Mouse (Mus musculus): ENCODE data around the gene Wscd2. TPM values are rescaled to one million over a fixed set of nuclear protein-coding genes. Genes with fewer than 3 reads are reported as not detected.
A peak's percentile ranks its signal among the peaks of the same experiment; 100 is the strongest.

Wscd2 gene
- polyA plus RNA-seq (2015; fragmentation: Nextera tagmentation; extraction: Ambion mirVana) = 2.8 and 4.5 TPM in 2 replicates

- ATAC-seq (replicated peaks; ENCODE audit: low FRiP score) = no peak
- Histone ChIP-seq H3K36me3 (no peaks in the 10 kb centered on the region), H3K9ac (peak within 1 kb of the TSS; percentile 37), H3K9me3 (replicated peaks) (no peaks in the 10 kb centered on the region), H3K4me2 (peak within 1 kb of the TSS; percentile 78), H3K27ac (no peak within 1 kb of the TSS), H3K27me3 (peaks cover 54% of the 10 kb centered on the region), H3K4me1 (peaks cover 23% of the 10 kb centered on the region), H3K4me3 (replicated peaks) (peak within 1 kb of the TSS; percentile 47)
- 60% methylated on average over 6 of the region's 6 CpGs for WGBS
Measured at GRCm38 (mm10) chr5:113490033-113490432, at the start of gene Wscd2. TSS of gene Wscd2 (plus strand) at chr5:113490333.

GRCm38 (mm10) chr5:113442180-113442579, 48.0 kb upstream of the Wscd2 start:
- H3K9ac ChIP-seq = no peak overlapping the region
- H3K36me3 ChIP-seq = no peaks in the 10 kb centered on the region
- H3K4me3 ChIP-seq (replicated peaks) = no peak overlapping the region
- H3K4me2 ChIP-seq = no peak overlapping the region
- 33% methylated on average over 3 of the region's 3 CpGs for WGBS
- H3K4me1 ChIP-seq = 0 out of 2 replicates have a peak, but pooled peaks cover 6% of the 10 kb centered on the region
- no peak for ATAC-seq (replicated peaks; ENCODE audit: low FRiP score)
- H3K9me3 ChIP-seq (replicated peaks) = no peaks in the 10 kb centered on the region
- no peak overlapping the region for H3K27ac ChIP-seq
- H3K27me3 ChIP-seq = no peaks in the 10 kb centered on the region

- Histone ChIP-seq H3K27me3 (no peaks in the 10 kb centered on the region), H3K4me3 (replicated peaks) (no peak overlapping the region), H3K4me2 (no peak overlapping the region), H3K9me3 (replicated peaks) (no peaks in the 10 kb centered on the region), H3K36me3 (no peaks in the 10 kb centered on the region), H3K4me1 (peaks cover 29% of the 10 kb centered on the region), H3K27ac (0 out of 2 replicates have a peak overlapping the region, but pooled peaks have one; percentile 3), H3K9ac (no peak overlapping the region)
- 17% methylated on average over 9 of the region's 9 CpGs for WGBS
- ATAC-seq (replicated peaks; ENCODE audit: low FRiP score) = peak; percentile 58; the same call in 1 of the 2 replicates
Measured at GRCm38 (mm10) chr5:113448023-113448734, 42.0 kb upstream of the Wscd2 start.

GRCm38 (mm10) chr5:113449336-113449735, 40.8 kb upstream of the Wscd2 start:
- Histone ChIP-seq H3K4me2 (no peak overlapping the region), H3K36me3 (no peaks in the 10 kb centered on the region), H3K4me3 (replicated peaks) (no peak overlapping the region), H3K4me1 (peaks cover 39% of the 10 kb centered on the region), H3K27me3 (no peaks in the 10 kb centered on the region), H3K9me3 (replicated peaks) (no peaks in the 10 kb centered on the region), H3K27ac (no peak overlapping the region), H3K9ac (no peak overlapping the region)
- no peak for ATAC-seq (replicated peaks; ENCODE audit: low FRiP score)
- WGBS = 71% methylated on average over 3 of the region's 3 CpGs

GRCm38 (mm10) chr5:113452691-113453090, 37.4 kb upstream of the Wscd2 start:
- peaks cover 34% of the 10 kb centered on the region for H3K4me1 ChIP-seq
- H3K27ac ChIP-seq = peak overlapping the region; percentile 71
- no peaks in the 10 kb centered on the region for H3K9me3 ChIP-seq (replicated peaks)
- no peaks in the 10 kb centered on the region for H3K36me3 ChIP-seq
- no peak for ATAC-seq (replicated peaks; ENCODE audit: low FRiP score)
- no peak overlapping the region for H3K4me3 ChIP-seq (replicated peaks)
- no peak overlapping the region for H3K4me2 ChIP-seq
- no peak overlapping the region for H3K9ac ChIP-seq
- no peaks in the 10 kb centered on the region for H3K27me3 ChIP-seq
- 12% methylated on average over 1 of the region's 1 CpGs for WGBS

GRCm38 (mm10) chr5:113453356-113453755, 36.8 kb upstream of the Wscd2 start:
- peaks cover 27% of the 10 kb centered on the region for H3K4me1 ChIP-seq
- peak overlapping the region; percentile 71 for H3K27ac ChIP-seq

GRCm38 (mm10) chr5:113456020-113456419, 34.1 kb upstream of the Wscd2 start:
- H3K4me2 ChIP-seq = no peak overlapping the region
- no peaks in the 10 kb centered on the region for H3K9me3 ChIP-seq (replicated peaks)
- H3K4me1 ChIP-seq = peaks cover 22% of the 10 kb centered on the region
- H3K27ac ChIP-seq = no peak overlapping the region
- peaks cover 6% of the 10 kb centered on the region; the same call in 1 of the 2 replicates for H3K27me3 ChIP-seq
- H3K36me3 ChIP-seq = no peaks in the 10 kb centered on the region
- H3K9ac ChIP-seq = no peak overlapping the region
- WGBS = 77% methylated on average over 10 of the region's 10 CpGs
- ATAC-seq (replicated peaks; ENCODE audit: low FRiP score) = no peak
- H3K4me3 ChIP-seq (replicated peaks) = no peak overlapping the region

More at GRCm38 (mm10) chr5:113453356-113453755, 36.8 kb upstream of the Wscd2 start:
- H3K27me3 ChIP-seq = no peaks in the 10 kb centered on the region
- H3K9ac ChIP-seq = no peak overlapping the region
- peak; percentile 84 for ATAC-seq (replicated peaks; ENCODE audit: low FRiP score)
- 3% methylated on average over 4 of the region's 4 CpGs for WGBS
- no peak overlapping the region for H3K4me3 ChIP-seq (replicated peaks)
- H3K9me3 ChIP-seq (replicated peaks) = no peaks in the 10 kb centered on the region
- H3K4me2 ChIP-seq = no peak overlapping the region
- no peaks in the 10 kb centered on the region for H3K36me3 ChIP-seq

- no peak overlapping the region for H3K4me2 ChIP-seq
- H3K4me1 ChIP-seq = peaks cover 26% of the 10 kb centered on the region
- no peaks in the 10 kb centered on the region for H3K36me3 ChIP-seq
- no peak overlapping the region for H3K27ac ChIP-seq
- no peak overlapping the region for H3K9ac ChIP-seq
- 78% methylated on average over 4 of the region's 4 CpGs for WGBS
- no peaks in the 10 kb centered on the region for H3K9me3 ChIP-seq (replicated peaks)
- H3K27me3 ChIP-seq = peaks cover 11% of the 10 kb centered on the region
- no peak for ATAC-seq (replicated peaks; ENCODE audit: low FRiP score)
- H3K4me3 ChIP-seq (replicated peaks) = no peak overlapping the region
Measured at GRCm38 (mm10) chr5:113456756-113457155, 33.4 kb upstream of the Wscd2 start.

- H3K27me3 ChIP-seq = peaks cover 16% of the 10 kb centered on the region
- H3K4me3 ChIP-seq (replicated peaks) = no peak overlapping the region
- H3K27ac ChIP-seq = no peak overlapping the region
- ATAC-seq (replicated peaks; ENCODE audit: low FRiP score) = no peak
- H3K36me3 ChIP-seq = no peaks in the 10 kb centered on the region
- peaks cover 31% of the 10 kb centered on the region for H3K4me1 ChIP-seq
- no peak overlapping the region for H3K4me2 ChIP-seq
- no peak overlapping the region for H3K9ac ChIP-seq
- no peaks in the 10 kb centered on the region for H3K9me3 ChIP-seq (replicated peaks)
- 81% methylated on average over 6 of the region's 6 CpGs for WGBS
Measured at GRCm38 (mm10) chr5:113457260-113457659, 32.9 kb upstream of the Wscd2 start.

- Histone ChIP-seq H3K9ac (no peak overlapping the region), H3K4me1 (peaks cover 22% of the 10 kb centered on the region), H3K27me3 (peaks cover 25% of the 10 kb centered on the region), H3K36me3 (no peaks in the 10 kb centered on the region), H3K4me3 (replicated peaks) (no peak overlapping the region), H3K9me3 (replicated peaks) (no peaks in the 10 kb centered on the region), H3K4me2 (no peak overlapping the region), H3K27ac (no peak overlapping the region)
- 72% methylated on average over 7 of the region's 7 CpGs for WGBS
- no peak for ATAC-seq (replicated peaks; ENCODE audit: low FRiP score)
Measured at GRCm38 (mm10) chr5:113459942-113460341, 30.2 kb upstream of the Wscd2 start.

GRCm38 (mm10) chr5:113461582-113461981, 28.6 kb upstream of the Wscd2 start:
- peaks cover 25% of the 10 kb centered on the region for H3K27me3 ChIP-seq
- no peak for ATAC-seq (replicated peaks; ENCODE audit: low FRiP score)
- no peak overlapping the region for H3K9ac ChIP-seq
- H3K4me1 ChIP-seq = peaks cover 30% of the 10 kb centered on the region
- WGBS = 12% methylated on average over 16 of the region's 16 CpGs
- H3K4me3 ChIP-seq (replicated peaks) = no peak overlapping the region
- H3K9me3 ChIP-seq (replicated peaks) = no peaks in the 10 kb centered on the region
- H3K27ac ChIP-seq = no peak overlapping the region
- H3K4me2 ChIP-seq = peak overlapping the region; percentile 37
- H3K36me3 ChIP-seq = no peaks in the 10 kb centered on the region

GRCm38 (mm10) chr5:113461998-113462625, 28.0 kb upstream of the Wscd2 start:
- peak overlapping the region; percentile 37 for H3K4me2 ChIP-seq

More at GRCm38 (mm10) chr5:113461998-113462625, 28.0 kb upstream of the Wscd2 start:
- Histone ChIP-seq H3K36me3 (no peaks in the 10 kb centered on the region), H3K27me3 (peaks cover 25% of the 10 kb centered on the region), H3K9me3 (replicated peaks) (no peaks in the 10 kb centered on the region), H3K4me1 (peaks cover 35% of the 10 kb centered on the region), H3K27ac (no peak overlapping the region), H3K9ac (no peak overlapping the region), H3K4me3 (replicated peaks) (no peak overlapping the region; the same call in 1 of the 2 replicates)
- no peak for ATAC-seq (replicated peaks; ENCODE audit: low FRiP score)
- WGBS = 48% methylated on average over 21 of the region's 21 CpGs
